Mouse (Mus musculus) erythroblast, embryonic 14.5 days (primary cell): Measurements from ENCODE around the gene Lman1l.

ENCODE experiments used
- GATA1 ChIP-seq: IDR thresholded peaks from 2 replicates; pipeline ENCODE4 v1.6.1; 2012; ENCODE audit warnings: low read length, inconsistent platforms, mixed read lengths
- TAL1 ChIP-seq: IDR thresholded peaks from 3 replicates; pipeline ENCODE4 v1.6.1; 2012; ENCODE audit warnings: low read length, inconsistent platforms, mixed read lengths

DNA sequence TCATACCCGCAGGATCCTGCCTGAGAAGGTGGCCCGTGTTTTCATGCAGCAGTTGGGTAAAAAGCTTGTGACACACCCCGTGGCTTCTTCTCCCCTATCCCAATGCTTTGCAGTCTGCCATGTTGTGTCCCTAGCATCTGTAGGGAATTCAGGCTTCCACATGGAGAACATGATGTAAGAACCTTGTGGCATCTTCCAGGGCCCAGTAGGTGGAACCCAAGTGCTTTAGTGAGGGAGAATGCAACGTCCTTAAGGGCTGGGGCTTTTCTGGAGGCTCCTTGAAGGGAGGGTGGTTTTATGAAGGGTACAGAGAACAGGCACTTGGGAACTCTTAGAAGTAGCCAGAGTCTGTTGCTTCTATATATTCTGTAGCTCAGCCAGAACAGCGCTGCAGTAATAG lies 29.8 kb downstream of the Lman1l start:
- TF ChIP-seq GATA1: no peak
- no peak for TF ChIP-seq TAL1
